Mouse (Mus musculus) kidney, adult 2 months (tissue): ENCODE results near the gene Sqstm1. TPM values are rescaled to one million over a fixed set of nuclear protein-coding genes. Genes with fewer than 3 reads are reported as not detected.

ENCODE experiments used
- DNase-seq: peaks from one replicate; pipeline ENCODE4 v3.0.0; 2021
- H3K27ac ChIP-seq: fragments of 200-500 bp; 2 replicates; pipeline ENCODE4 v1.5.1; 2012; ENCODE audit warnings: low read depth, low read length, control low read depth, inconsistent platforms; ENCODE audit not compliant: insufficient read depth
- H3K27me3 ChIP-seq: fragments of 200-500 bp; replicated peaks from 2 replicates; pipeline ENCODE4 v1.6.1; 2012; ENCODE audit warnings: mild to moderate bottlenecking, moderate library complexity, low read length, inconsistent platforms; ENCODE audit not compliant: control insufficient read depth, insufficient read depth
- H3K36me3 ChIP-seq: fragments of 200-500 bp; 2 replicates; pipeline ENCODE4 v1.6.1; 2012; ENCODE audit warnings: mild to moderate bottlenecking, moderate library complexity, low read length, inconsistent platforms; ENCODE audit not compliant: control insufficient read depth, insufficient read depth
- H3K4me1 ChIP-seq: fragments of 200-500 bp; 2 replicates; pipeline ENCODE4 v1.6.1; 2011; ENCODE audit warnings: low read length; ENCODE audit not compliant: control insufficient read depth, insufficient read depth
- H3K4me3 ChIP-seq: fragments of 200-500 bp; 2 replicates; pipeline ENCODE4 v1.5.1; 2011; ENCODE audit warnings: mild to moderate bottlenecking, low read depth, low read length, control low read depth; ENCODE audit not compliant: insufficient read depth
- CTCF ChIP-seq: fragments of 200-500 bp; conservative IDR thresholded peaks from 2 replicates; pipeline ENCODE4 v1.5.1; 2011; ENCODE audit warnings: low read depth, mild to moderate bottlenecking, control low read depth, low read length, moderate library complexity, mixed read lengths; ENCODE audit not compliant: insufficient read depth, insufficient read length
- POLR2A ChIP-seq: fragments of 200-500 bp; IDR thresholded peaks from one replicate; pipeline ENCODE4 v1.6.1; 2011; ENCODE audit warnings: low read depth, low read length, control low read depth
- WGBS: fragments of 180-500 bp; shearing (Covaris S2); methylation state at CpG from one replicate; pipeline ENCODE4 v1.1.7; 2018; 5-methylcytosine and 5-hydroxymethylcytosine counted together
- polyA plus RNA-seq: library from polyadenylated mRNA; depleted of rRNA; stranded (reverse); fragments of >200 nt; gene quantifications from 2 replicates; pipeline ENCODE4 v1.2.3, GENCODE M21; 2012

Gene Sqstm1
- polyA plus RNA-seq, 1 experiment = 337 TPM

- H3K36me3 ChIP-seq = no peaks in the 10 kb centered on the region
- DNase-seq = no peak
- no peaks in the 10 kb centered on the region for H3K27me3 ChIP-seq
- no peak overlapping the region for H3K27ac ChIP-seq
- TF ChIP-seq POLR2A (no peak), CTCF (no peak)
- no peak overlapping the region for H3K4me3 ChIP-seq
- 81% methylated on average over 4 of the region's 4 CpGs for WGBS
- H3K4me1 ChIP-seq = peaks cover 18% of the 10 kb centered on the region
These were observed 6.2 kb upstream of the Sqstm1 start for GRCm38 (mm10) chr11:50216724-50217366.

- WGBS = 59% methylated on average over 9 of the region's 9 CpGs
- no peak overlapping the region for H3K27ac ChIP-seq
- TF ChIP-seq POLR2A (no peak), CTCF (no peak)
- peaks cover 24% of the 10 kb centered on the region for H3K4me1 ChIP-seq
- no peak for DNase-seq
- H3K36me3 ChIP-seq = no peaks in the 10 kb centered on the region
- H3K4me3 ChIP-seq = no peak overlapping the region
- no peaks in the 10 kb centered on the region for H3K27me3 ChIP-seq
These were observed 5.0 kb upstream of the Sqstm1 start for GRCm38 (mm10) chr11:50215633-50216032.

GRCm38 (mm10) chr11:50214631-50215030 is 4.0 kb upstream of the Sqstm1 start:
- WGBS = 92% methylated on average over 6 of the region's 6 CpGs
- H3K27ac ChIP-seq = no peak overlapping the region
- H3K36me3 ChIP-seq = no peaks in the 10 kb centered on the region
- H3K4me3 ChIP-seq = no peak overlapping the region
- no peak for DNase-seq
- TF ChIP-seq CTCF (no peak), POLR2A (no peak)
- no peaks in the 10 kb centered on the region for H3K27me3 ChIP-seq
- peaks cover 24% of the 10 kb centered on the region for H3K4me1 ChIP-seq

GRCm38 (mm10) chr11:50212848-50213758 is 2.5 kb upstream of the Sqstm1 start:
- no peaks in the 10 kb centered on the region for H3K36me3 ChIP-seq
- peak overlapping the region; percentile 98 for H3K27ac ChIP-seq
- peaks cover 33% of the 10 kb centered on the region for H3K4me1 ChIP-seq
- 12% methylated on average over 11 of the region's 11 CpGs for WGBS
- H3K27me3 ChIP-seq = no peaks in the 10 kb centered on the region
- DNase-seq = peak; percentile 96
- peak overlapping the region; percentile 42 for H3K4me3 ChIP-seq
- TF ChIP-seq CTCF = no peak
- TF ChIP-seq POLR2A = peak; percentile 36

GRCm38 (mm10) chr11:50212060-50212739 is 1.6 kb upstream of the Sqstm1 start:
- Histone ChIP-seq H3K27ac (peak overlapping the region; percentile 98), H3K36me3 (peaks cover 3% of the 10 kb centered on the region; the same call in 1 of the 2 replicates), H3K27me3 (no peaks in the 10 kb centered on the region), H3K4me3 (peak overlapping the region; percentile 9; the same call in 1 of the 2 replicates), H3K4me1 (peaks cover 40% of the 10 kb centered on the region)
- TF ChIP-seq POLR2A = no peak
- TF ChIP-seq CTCF = no peak
- 39% methylated on average over 3 of the region's 3 CpGs for whole genome bisulfite sequencing
- peak; percentile 40 for DNase-seq

GRCm38 (mm10) chr11:50211322-50212059 is 864 bp upstream of the Sqstm1 start:
- Histone ChIP-seq H3K4me3 (peak overlapping the region; percentile 87), H3K4me1 (peaks cover 44% of the 10 kb centered on the region), H3K27ac (peak overlapping the region; percentile 98), H3K27me3 (no peaks in the 10 kb centered on the region), H3K36me3 (peaks cover 8% of the 10 kb centered on the region; the same call in 1 of the 2 replicates)
- WGBS = 72% methylated on average over 3 of the region's 3 CpGs
- TF ChIP-seq CTCF (no peak), POLR2A (no peak)
- peak; percentile 42 for DNase-seq
